Mouse (Mus musculus) heart, adult 9 months (tissue): Measurements from ENCODE around the gene Nt5c2.
A peak's percentile ranks its signal among the peaks of the same experiment; 100 is the strongest.

Experiments used
- DNase-seq, 2 experiments: peaks; one replicate each; pipeline ENCODE4 v3.0.0; 2022; ENCODE audit warnings: low spot score in 2 of 2

The Nt5c2 gene

DNA sequence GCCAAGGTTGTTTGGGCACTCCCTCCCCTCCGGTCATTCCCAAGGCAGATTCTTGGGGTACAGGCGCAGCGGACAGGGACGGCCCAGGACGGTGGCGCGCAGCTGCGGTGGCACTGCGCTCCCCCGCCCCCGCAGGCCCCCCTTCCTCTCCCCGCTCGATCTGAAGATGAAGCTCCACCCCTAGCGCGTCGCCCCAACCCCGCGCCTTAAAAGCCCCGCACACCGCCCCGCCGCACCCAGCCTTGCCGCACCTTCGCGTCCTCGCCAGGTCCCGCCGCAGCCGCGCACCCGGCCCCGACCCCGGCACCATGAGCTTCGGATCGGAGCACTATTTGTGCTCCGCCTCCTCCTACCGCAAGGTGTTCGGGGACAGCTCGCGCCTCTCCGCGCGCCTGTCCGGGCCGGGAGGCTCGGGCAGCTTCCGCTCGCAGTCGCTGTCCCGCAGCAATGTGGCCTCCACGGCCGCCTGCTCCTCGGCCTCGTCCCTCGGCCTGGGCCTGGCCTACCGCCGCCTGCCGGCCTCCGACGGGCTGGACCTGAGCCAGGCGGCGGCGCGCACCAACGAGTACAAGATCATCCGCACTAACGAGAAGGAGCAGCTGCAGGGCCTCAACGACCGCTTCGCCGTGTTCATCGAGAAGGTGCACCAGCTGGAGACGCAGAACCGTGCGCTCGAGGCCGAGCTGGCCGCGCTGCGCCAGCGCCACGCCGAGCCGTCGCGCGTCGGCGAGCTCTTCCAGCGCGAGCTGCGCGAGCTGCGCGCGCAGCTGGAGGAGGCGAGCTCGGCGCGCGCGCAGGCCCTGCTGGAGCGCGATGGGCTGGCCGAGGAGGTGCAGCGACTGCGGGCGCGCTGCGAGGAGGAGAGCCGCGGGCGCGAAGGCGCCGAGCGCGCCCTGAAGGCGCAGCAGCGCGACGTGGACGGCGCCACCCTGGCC, at the start of gene Nt5c2, which contains the start of gene Ina:
Gene Nt5c2 (minus strand): TSS at position 707 of the 935 bp plus-strand sequence.
Gene Ina (plus strand): TSS at position 252 of the 935 bp plus-strand sequence.
- DNase-seq = no peak

DNA sequence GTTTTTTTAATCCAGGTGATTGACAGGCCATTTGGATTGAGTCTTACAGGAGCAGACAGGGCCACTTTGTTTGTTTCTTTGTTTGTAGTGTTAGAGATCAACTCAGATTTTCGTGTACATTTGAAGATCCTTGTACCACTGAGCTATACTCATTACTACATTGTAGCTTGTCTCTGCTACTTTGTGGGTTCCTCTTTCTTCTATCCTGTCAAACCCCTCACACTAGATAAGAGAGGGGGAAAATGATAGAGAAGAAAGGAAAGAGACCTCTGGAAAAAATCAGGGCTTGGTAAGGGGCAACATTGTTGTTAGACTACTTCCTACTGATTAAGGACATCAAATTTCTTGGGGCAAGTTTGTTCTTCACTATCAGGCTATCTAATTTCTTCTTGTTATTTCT, 42.7 kb upstream of the Nt5c2 start:
- no peak for DNase-seq

DNA sequence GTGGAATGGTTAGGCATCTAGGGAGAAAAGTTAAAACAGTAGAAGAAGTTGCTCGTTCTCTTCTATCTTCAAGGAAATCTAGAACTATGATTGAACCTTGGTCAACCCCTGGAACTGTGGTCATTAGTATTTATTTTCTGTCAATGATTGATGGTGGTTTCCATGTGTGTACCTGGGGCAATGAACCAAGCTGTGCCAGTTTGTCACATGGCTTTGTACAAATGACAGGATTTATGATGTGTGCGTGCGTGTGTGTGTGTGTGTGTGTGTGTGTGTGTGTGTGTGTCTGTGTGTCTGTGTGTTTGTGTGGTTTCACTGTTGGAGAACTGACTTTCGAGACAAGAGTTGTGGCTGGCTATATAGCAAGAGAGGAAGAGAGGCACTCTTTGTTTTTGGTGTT, 38.5 kb upstream of the Nt5c2 start:
- DNase-seq = no peak

DNA sequence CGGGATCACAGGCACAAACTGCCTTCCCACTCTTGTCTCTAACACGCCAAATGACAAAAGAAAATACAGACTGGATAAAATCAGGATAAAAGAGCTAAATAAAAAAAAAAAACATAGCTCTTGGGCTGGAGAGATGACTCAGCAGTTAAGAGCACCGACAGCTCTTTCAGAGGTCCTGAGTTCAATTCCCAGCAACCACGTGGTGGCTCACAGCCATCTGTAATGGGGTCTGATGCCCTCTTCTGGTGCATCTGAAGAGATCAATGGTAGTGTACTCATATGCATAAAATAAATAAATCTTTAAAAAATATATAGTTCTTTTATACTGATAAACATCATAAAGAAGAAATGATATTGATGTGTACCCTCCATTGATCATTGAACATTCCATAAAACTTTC, 38.0 kb upstream of the Nt5c2 start:
- DNase-seq = no peak

DNA sequence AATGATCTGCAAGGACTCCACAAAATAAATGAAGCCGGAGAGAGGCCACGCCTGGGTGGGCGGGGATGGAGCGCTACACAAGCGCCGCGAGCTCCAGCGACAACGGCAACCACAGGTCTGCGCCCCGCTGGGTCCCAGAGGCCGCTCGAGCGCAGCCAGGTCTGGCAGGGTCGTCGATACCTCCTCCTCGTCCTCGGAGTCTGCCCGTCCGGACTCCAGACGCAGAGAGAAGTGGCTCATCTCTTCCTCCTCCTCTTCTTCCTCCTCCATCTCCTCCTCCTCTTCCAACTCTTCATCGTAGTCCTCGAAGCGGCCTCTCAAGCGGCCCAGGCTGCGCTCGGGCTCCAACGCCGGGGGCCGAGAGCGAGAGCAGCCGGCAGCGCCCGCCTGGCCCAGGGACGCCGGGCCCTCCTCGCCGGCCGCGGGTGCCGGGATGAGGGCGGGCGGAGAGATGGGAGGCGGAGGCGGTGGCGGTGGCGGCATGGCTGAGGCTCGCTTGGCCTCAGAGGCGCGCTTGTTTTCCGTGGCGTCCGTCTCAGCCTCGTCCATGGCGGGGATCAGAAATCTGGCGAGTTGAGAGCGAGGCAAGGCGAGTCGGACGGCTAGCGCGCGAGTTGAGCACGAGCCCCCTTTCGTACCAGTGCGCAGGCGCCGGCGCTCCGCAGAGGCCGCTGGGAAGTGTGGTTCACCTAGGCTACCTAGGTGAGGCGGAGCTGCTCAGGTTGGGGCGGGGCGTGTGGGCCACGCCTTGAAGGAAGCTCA, 35.5 kb upstream of the Nt5c2 start, which contains the start of gene Pcgf6:
Gene Pcgf6 (minus strand): TSS at position 636 of the 762 bp plus-strand sequence.
- DNase-seq = peak; percentile 56 to 63

DNA sequence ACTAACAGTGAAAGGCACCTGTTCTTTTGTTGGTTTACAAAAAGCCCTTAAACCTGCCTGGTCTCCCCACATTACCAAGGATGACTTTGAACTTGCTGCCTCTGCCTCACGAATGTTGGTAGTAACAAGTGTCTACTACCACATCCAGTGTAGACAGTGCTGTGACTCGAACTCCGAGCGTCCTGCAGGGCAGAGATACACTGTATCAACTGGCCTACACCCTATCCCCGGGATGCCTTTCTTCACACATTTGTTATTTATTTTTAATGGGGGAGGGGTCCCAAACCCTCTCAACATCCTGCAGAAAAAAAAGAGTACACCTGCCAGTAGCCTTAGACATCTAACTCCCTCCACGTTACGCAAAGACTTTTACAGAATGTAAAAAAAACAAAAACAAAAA, 34.9 kb upstream of the Nt5c2 start:
- no peak for DNase-seq

DNA sequence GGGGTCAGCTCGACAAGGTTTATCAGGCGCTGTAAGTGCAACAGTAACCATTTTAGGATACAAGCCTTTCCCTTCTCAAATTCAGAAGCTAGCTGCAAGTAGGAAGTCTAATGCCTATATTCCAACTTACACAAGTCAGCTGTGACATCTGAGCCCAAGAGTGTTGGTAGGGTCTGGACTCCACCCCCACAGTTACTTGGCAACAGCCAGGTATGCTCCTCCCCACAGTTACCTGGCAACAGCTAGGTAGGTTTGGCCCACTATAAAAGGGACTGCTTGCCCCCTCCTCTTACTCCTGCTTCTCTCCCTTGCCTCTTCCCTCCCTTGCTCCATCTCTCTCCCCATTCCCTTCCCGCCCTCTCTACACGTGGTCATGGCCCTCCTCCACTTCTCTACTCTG, 34.1 kb upstream of the Nt5c2 start:
- DNase-seq = no peak

DNA sequence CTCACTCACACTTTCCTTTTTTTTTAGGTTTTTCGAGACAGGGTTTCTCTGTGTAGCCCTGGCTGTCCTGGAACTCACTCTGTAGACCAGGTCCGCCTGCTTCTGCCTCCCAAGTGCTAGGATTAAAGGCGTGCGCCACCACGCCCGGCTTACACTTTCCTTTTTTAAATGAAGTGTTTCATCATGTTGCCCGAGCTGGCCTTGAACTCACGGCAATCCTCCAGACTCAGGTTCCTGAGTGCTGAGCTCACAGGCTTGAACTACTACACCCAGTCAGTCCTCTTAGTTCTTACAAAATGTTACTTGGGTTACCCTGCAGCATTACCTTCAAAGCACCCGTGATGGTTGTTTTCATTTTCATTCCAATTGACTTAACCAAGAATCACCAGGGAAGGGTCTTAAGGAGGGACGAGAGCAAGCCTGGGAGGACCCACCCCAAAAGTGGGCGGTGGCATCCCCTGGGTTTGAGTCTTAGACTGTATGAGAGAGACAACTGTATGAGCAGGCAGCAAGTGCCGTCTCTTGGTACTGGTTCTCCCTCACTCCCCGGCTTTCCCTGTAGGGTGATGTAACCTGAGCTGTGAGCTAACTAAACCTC, 32.4 kb upstream of the Nt5c2 start:
- DNase-seq = no peak

DNA sequence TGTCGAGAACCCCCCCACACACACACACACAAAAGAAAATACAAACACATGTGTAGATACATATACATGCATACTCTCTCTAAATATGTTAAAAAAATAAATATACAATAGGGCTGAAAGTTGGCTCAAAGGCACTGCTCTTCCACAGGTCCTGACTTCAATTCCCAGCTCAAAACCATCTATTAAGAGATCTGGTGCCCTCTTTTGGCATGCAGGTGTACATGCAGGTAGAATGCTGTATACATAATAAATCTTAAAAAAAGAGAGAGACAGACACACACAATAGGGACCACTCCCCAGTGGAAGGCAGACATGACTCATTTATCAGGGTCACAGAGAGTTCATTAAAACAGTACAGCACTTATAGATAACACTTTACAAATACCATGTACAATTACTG, 31.4 kb upstream of the Nt5c2 start:
- DNase-seq = no peak

DNA sequence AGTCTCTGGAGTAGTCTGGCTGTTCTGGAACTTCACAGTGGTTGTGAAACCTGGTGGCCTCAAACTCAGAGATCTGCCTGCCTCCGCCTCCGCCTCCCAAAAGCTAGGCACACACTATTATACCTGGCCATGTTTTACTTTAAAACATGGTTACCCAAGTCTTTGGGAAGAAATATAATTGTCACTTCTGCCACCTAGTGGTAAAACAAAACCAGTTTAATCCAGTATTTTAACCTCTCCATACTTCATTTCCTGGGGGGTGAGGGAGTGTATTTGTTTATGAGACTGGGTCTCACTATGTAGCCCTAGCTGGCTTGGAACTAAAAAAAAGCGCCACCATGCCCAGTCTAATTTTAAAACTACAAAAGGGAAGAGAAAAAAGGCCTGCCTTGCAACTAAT, 28.7 kb upstream of the Nt5c2 start:
- no peak for DNase-seq

DNA sequence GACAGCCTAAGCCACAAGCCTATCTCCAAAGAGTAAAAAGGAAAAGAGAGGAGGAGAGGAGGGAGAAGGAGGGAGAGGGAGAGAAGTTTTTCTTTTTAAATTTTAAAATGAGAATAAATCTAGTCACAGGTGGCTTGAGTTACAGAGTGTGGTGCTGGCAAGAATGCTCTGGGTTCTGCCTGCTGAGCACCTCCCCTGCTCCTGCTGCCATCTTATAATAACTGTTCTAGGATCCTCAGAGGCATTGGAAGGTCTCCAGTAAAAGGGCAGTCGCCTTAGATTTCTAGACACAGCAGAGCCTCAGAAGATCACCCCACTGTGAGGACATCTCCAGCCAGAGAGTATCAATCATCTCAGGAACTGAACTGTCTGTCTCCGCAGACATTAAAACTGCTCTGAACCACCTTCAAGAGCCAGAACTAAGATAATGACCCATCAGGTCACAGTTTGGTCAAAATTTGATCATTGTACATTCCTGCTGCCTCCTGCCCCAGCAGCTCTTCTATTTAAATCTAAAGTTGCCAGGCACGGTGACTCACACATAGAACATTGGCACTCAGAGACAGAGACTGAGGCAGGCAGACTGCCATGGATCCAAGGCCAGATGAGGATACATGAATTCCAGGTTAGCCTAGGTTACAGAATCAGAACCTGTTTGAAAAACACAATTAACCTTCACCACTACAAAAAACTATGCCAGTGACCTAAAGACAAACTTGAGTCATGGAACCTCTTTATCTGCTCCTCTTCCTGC, 25.9 kb upstream of the Nt5c2 start:
- peak in 1 of 2 experiments; percentile 9 for DNase-seq

DNA sequence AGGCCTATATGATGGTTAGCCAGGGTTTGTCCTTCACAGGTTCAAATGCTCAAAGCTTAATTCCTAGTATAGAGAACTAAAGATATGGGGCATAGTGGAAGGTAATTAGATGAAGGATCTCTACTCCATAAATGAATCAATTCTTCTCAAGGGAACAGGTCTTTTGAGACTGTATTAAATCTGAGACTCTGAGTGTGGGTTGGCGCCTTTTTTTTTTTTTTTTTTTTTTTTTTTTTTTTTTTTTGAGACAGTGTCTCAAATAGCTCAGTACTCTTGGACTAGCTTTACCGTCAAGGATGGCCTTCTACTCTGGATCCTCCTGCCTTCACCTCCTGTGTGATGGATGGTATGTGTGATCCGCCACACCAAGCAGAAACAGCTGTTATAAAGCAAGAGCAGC, 21.6 kb upstream of the Nt5c2 start:
- no peak for DNase-seq

DNA sequence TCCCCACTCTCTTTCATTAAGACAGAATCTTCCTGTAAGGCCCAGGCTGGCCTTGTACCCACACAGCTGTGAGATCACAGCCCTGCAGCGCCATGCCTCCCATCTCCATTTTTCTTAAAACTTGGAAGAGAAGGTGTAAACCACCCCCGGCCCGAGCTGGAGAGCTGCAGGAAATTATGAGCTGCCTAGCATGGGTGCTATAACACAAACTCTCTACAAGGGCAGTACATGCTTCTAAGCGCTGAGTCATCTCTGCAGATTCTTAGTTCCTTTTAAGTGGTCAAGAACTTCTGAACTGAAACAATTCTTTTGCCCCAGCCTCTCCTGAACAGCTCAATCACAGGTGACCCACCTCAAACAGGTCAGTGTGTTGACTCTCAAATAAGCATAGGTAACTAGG, 20.0 kb upstream of the Nt5c2 start:
- no peak for DNase-seq

DNA sequence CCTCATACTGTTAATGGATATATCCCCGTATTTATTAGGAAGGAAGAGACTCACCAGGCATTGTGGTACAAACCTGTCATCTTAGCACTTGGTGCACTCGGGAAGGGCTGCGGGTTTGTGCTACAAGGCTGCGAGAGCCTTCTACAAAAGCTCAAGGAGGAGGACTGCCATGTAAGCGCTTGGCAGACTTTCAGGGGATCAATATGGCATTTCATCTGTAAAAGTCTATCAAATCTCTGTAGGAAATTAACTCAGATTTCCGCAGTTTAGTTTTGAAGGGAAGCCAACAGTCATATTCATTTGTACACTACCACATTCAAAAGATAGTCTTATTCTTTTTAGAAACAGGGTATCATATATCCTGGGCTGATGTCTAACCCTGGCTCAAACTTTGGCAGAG, 16.8 kb upstream of the Nt5c2 start:
- no peak for DNase-seq

DNA sequence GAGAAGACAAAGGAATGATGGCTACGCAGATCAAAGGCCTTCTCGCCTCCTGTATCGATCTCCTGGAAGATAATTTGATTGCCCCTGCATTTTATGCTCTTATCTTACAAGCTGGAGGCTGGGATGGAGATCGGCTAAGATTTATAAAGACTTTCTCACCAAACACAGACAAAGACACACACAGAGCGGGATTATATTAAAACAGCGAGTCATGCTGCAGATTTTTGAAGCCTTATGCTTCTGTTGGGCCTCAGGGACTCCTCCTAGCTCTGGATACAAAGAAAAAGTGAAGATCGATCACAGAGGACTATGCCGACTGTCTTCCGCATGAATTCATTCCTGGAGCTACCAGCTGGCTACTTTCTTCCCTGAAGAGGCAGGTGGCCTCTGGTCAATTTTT, 14.8 kb upstream of the Nt5c2 start:
- DNase-seq = no peak

DNA sequence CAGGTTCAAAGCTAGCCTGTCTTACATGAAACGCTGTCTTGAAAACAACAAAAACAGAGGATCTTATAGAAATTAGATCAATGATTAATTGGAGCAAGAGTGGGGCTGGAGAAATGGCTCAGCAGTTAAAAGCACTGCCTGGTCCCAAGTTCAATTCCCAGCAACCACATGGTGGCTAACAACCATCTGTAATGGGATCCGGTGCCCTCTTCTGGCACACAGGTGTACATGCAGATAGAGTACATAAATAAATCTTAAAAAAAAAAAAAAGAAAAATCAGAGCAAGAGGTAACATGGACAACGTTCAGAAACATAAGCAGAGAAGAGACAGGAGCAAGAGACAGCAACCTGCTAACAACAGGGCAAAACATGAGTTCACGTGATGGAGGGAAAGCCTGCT, 11.6 kb upstream of the Nt5c2 start:
- no peak for DNase-seq

DNA sequence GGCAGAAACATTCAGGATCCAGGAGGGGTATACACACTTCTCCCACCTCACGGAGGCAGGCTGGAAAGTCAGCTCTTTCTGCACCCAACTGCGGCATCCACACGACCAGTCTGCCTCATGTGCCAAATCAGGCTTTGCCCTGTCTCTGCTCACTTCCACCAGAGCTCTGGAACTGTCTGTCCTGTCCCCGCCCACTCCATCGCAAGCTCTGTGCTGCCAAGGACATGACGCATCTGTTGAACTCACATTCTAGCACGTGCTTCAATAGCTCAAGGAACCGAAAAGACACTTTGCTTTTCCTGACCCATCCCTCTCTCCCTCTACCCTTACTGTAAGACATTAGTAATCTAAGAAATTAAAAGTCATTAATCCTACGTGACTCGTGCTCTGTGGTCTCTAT, 10.0 kb upstream of the Nt5c2 start:
- no peak for DNase-seq

DNA sequence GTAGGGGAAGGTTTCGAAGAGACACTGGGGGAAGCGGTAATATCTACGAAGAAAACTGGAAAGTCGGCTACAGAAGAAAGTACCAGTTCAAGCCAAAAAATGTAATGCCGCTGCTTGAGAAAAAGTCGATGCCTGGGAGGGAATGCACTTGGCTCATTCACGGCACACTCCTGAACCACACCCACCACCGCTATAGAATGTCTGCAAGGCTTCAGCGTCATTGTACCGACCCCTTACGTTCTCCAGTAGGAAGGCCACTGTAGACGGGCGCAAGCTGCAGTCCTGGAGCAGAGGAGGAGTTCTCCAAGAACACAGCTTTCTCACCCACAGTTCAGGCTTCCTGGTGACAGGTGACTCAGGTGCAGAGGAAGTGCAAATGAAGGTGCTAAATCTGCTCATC, 8.6 kb upstream of the Nt5c2 start:
- no peak for DNase-seq

DNA sequence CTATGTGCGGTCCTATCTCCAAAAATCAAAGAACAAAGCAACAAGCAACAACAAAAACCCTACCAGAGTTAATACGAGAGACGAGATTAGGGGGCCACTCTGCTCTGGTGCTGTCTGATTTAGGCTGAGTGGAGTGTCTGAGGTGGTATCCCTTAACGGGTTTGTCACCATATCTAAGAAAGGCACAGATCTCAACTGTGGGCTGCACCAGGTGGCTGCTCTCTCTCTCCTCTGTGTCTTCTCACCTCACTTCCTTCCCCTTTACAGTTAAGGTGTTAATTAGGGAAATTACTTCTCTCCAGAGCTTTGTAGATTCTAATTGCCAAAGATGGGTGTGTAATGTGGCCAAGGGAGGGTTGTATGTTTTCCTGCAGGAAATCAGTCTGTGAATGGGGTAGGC, 7.8 kb upstream of the Nt5c2 start:
- DNase-seq = no peak

DNA sequence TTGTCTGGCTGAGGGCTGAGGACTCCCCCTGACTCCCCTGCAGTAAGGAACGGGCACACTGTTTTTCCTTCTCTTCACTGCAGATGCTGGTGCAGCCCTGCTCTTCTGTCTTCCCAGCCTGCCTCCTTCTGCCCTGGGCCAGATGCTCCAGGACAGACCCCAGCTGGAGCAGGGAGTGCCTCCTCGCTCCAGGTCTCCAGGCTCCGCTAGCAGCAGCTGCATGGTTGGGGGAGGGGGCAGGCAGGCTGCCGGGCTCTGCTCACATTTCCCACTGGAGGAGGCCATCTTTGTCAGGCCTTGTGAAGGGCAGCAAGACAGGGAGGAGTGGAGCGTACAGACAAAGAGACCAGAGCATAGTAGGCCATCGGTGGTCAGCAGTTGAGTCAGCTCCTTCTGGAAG, 4.4 kb upstream of the Nt5c2 start:
- no peak for DNase-seq

DNA sequence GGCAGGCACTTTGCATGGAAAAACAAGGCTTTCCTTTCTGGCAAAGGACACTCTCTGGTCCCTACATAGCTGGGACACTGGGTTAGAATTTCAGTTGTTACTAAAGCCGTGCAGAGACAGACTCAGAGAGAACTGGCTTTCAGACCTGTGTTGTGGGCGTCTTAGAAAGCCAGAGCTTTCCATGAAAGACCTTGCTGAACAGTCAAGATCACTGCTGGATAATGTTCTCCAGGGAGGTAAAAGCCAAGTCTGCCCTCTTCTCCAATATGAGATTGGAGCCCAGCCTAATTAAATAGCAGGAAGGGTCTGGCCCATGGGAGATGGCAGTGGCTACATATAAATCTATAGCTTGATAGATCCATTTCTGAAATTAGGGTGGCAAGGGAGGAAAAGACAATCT, 3.4 kb upstream of the Nt5c2 start:
- DNase-seq = no peak

DNA sequence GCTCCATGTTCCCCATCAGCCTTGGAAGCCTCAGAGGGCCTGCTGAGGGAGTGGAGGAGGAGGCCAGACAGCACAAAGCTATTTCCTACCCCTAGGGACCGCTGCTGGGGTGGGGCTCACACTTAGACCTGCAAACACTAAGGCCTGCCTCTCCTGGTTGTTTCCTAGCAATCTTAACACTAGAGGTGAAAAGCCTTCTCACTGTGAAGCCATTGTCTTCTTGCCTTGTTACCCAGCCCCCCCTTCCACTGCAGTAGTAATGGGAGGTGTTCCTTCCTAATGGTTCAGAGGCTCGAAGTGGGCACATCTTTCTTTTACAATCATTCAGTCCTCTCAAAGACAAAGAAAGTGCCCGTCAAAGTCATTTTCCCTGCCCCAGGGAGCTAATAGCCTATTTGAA, 2.9 kb upstream of the Nt5c2 start:
- no peak for DNase-seq
